Mouse (Mus musculus) liver, adult 2 months (tissue): ENCODE data around the gene Spcs1. TPM values are rescaled to one million over a fixed set of nuclear protein-coding genes. Genes with fewer than 3 reads are reported as not detected.

Experiments used
- DNase-seq: peaks from one replicate; pipeline ENCODE4 v3.0.0-alpha.2; 2011; ENCODE audit warnings: low read depth, low spot score; ENCODE audit errors: extremely low read depth
- H3K27ac ChIP-seq: fragments of 200-500 bp; replicated peaks from 2 replicates; pipeline ENCODE4 v1.5.1; 2012; ENCODE audit warnings: low read depth, mild to moderate bottlenecking, control low read depth, inconsistent platforms, low read length; ENCODE audit not compliant: insufficient read depth
- H3K27me3 ChIP-seq: fragments of 200-500 bp; 2 replicates; pipeline ENCODE4 v1.6.1; 2012; ENCODE audit warnings: mild to moderate bottlenecking, moderate library complexity, low read length, inconsistent platforms; ENCODE audit not compliant: control insufficient read depth, insufficient read depth
- H3K36me3 ChIP-seq: fragments of 200-500 bp; 2 replicates; pipeline ENCODE4 v1.6.1; 2012; ENCODE audit warnings: low read length, inconsistent platforms; ENCODE audit not compliant: control insufficient read depth, insufficient read depth
- H3K4me1 ChIP-seq: fragments of 200-500 bp; 2 replicates; pipeline ENCODE4 v1.6.1; 2011; ENCODE audit warnings: low read length; ENCODE audit not compliant: control insufficient read depth, insufficient read depth
- H3K4me3 ChIP-seq: fragments of 200-500 bp; 2 replicates; pipeline ENCODE4 v1.5.1; 2011; ENCODE audit warnings: low read depth, mild to moderate bottlenecking, control low read depth, low read length, moderate library complexity; ENCODE audit not compliant: insufficient read depth
- H3K79me2 ChIP-seq: fragments of 200-500 bp; 2 replicates; pipeline ENCODE4 v1.6.1; 2012; ENCODE audit warnings: inconsistent platforms, mild to moderate bottlenecking, low read length, moderate library complexity; ENCODE audit not compliant: control insufficient read depth, insufficient read depth
- H3K9ac ChIP-seq: fragments of 200-500 bp; 2 replicates; pipeline ENCODE4 v1.6.1; 2012; ENCODE audit warnings: low read depth, mild to moderate bottlenecking, control low read depth, inconsistent platforms, low read length
- CTCF ChIP-seq: fragments of 200-500 bp; IDR thresholded peaks from 2 replicates; pipeline ENCODE4 v1.5.1; 2011; ENCODE audit warnings: low read depth, low read length, control low read depth
- POLR2A ChIP-seq: fragments of 200-500 bp; IDR thresholded peaks from 2 replicates; pipeline ENCODE4 v1.6.1; 2011; ENCODE audit warnings: low read length, control low read depth; ENCODE audit not compliant: insufficient read depth; ENCODE audit errors: extremely low read depth
- WGBS: fragments of 180-500 bp; shearing (Covaris S2); methylation state at CpG from one replicate; pipeline ENCODE4 v1.1.7; 2018; 5-methylcytosine and 5-hydroxymethylcytosine counted together
- polyA plus RNA-seq: library from polyadenylated mRNA; depleted of rRNA; stranded (reverse); fragments of >200 nt; gene quantifications from 2 replicates; pipeline ENCODE4 v1.2.3, GENCODE M21; 2012
- total RNA-seq: library from RNA; depleted of rRNA; stranded (reverse); fragments of >200 nt; gene quantifications from 2 replicates; pipeline ENCODE4 v1.2.3, GENCODE M21; 2014

Gene Spcs1
- total and polyA plus RNA-seq, 2 experiments, result 101 to 183 TPM

DNA sequence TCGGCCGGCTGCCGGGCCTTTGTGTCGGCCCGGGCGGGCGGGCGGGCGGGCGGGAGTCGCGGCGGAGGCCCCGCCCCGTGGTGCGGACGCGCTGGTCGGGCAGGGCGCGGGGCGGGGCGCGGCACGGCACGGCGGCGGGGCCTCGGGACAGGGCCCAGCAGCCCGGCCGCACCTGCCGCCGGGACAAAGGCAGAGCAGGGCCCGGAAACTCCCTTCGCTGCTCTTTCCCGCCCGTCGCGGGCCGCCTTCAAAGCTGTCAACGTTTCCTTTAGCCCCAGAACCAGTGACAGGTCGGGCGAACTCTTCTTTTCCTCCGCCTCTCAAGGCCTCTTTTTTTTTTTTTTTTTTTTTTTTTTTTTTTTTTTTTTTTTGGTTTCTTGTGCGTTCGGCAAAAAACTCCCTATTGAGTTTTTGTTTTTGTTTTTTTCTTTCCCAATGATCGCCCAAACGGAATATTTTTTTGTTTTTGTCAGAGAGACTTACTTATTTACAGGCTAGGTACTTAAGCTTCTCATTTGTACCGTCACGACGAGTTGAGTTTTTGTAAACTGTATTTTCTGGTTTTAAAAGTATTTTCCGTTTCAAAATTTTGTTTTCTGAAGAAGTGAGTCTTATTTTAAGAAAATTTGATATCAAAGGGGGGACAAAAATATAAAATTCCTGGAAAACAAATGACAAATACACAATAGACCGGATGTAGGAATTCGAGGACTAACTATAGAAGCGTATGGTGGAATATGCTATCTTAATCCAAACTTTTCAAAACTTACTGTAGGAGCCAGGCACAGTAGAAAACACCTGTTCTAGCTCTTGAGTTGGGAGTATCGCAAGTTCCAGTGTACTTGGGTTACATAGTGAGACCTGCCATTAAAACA lies 18.1 kb upstream of the Spcs1 start:
- Histone ChIP-seq H3K27me3 (no peaks in the 10 kb centered on the region), H3K27ac (peak overlapping the region; percentile 94), H3K36me3 (peaks cover 33% of the 10 kb centered on the region), H3K79me2 (peaks cover 6% of the 10 kb centered on the region; the same call in 1 of the 2 replicates), H3K4me1 (peaks cover 17% of the 10 kb centered on the region), H3K4me3 (peak overlapping the region; percentile 93), H3K9ac (peak overlapping the region; percentile 95)
- WGBS, result 8% methylated on average over 39 of the region's 56 CpGs
- peak; percentile 65 for DNase-seq
- TF ChIP-seq CTCF (no peak), POLR2A (peak; percentile 73)

DNA sequence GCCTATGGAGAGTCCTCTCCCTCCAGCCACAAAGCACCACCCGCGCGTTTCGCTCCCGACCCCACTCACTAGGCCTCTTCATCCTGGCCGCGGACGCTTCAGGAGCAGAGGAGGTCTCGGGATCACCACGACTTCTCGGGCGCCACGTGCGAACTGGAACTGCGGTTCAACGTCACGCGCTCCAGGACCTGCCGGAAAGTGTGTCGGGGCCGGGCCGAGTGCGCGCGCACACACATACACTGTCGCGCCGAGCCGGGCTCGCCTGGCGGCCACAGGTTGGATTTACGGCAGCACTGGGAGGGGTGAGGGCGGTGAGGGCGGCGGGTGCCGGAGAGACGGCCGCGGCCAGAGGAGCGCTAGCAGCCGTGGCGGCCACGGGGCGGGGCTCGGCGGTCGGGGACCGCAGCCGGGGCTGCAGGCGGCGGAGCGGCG lies 17.4 kb upstream of the Spcs1 start, which contains the start of the genes Pbrm1 and Gnl3:
Gene Pbrm1 (plus strand): TSS at position 279 of the 432 bp plus-strand sequence.
Gene Gnl3 (minus strand): TSS at position 293 of the 432 bp plus-strand sequence.
- Histone ChIP-seq H3K4me1 (peaks cover 15% of the 10 kb centered on the region), H3K27me3 (no peaks in the 10 kb centered on the region), H3K4me3 (peak within 1 kb of the TSS; percentile 93), H3K9ac (peak within 1 kb of the TSS; percentile 95), H3K79me2 (peaks cover 6% of the 10 kb centered on the region; the same call in 1 of the 2 replicates), H3K36me3 (peaks cover 37% of the 10 kb centered on the region), H3K27ac (peak within 1 kb of the TSS; percentile 94)
- TF ChIP-seq CTCF (no peak), POLR2A (peak; percentile 59; the same call in 1 of the 2 replicates)
- DNase-seq, result peak; percentile 83
- under 1% methylated on average over 48 of the region's 53 CpGs for WGBS

DNA sequence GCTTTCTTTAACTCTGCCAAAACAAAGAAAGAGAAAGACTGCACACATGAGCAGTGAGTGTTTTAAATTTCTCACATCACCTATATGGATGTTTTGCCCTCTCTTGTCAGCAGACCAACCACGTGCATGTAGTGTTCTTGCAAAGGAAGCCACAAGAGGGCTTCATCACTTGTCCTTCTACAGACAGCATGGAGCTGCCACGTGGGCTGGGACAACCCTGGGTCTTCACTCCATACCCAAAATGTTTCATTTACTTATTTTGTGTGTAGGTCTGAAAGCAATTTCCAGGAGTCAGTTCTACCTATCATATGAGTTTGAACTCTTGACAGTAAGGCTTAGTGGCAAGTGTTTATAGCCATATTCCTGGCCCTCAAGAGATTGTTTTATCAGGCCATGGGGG lies 16.4 kb upstream of the Spcs1 start:
- H3K27ac ChIP-seq, result 0 out of 2 replicates have a peak overlapping the region, but pooled peaks have one; percentile 77
- TF ChIP-seq POLR2A (no peak), CTCF (peak; percentile 22; the same call in 1 of the 2 replicates)
- no peaks in the 10 kb centered on the region for H3K27me3 ChIP-seq
- peaks cover 45% of the 10 kb centered on the region for H3K36me3 ChIP-seq
- DNase-seq, result peak; percentile 35
- H3K9ac ChIP-seq, result peak overlapping the region; percentile 71
- peaks cover 9% of the 10 kb centered on the region for H3K4me1 ChIP-seq
- peak overlapping the region; percentile 69; the same call in 1 of the 2 replicates for H3K4me3 ChIP-seq
- WGBS, result 0% methylated on average over 2 of the region's 2 CpGs
- H3K79me2 ChIP-seq, result peaks cover 6% of the 10 kb centered on the region; the same call in 1 of the 2 replicates

DNA sequence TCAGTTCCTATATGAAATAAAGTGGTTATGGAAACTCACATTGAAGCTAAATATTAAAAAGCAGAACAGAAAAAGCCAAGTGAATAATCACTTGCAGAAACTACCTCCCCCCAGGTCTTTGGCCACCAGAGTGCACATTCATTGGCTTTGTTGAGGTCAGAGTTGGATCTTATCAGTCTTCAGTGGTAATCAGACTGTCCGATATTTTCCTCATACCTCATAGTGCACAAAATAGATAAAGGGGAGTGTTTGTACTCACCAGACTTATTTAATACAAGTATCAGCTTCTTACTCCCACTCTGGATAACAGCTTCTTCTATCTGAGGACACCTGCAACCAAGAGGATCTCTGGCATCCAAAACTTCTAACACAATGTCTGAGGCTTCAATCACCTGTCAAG lies 14.6 kb upstream of the Spcs1 start:
- 76% methylated on average over 1 of the region's 1 CpGs for WGBS
- Histone ChIP-seq H3K36me3 (peaks cover 60% of the 10 kb centered on the region), H3K27me3 (no peaks in the 10 kb centered on the region), H3K4me3 (no peak overlapping the region), H3K4me1 (peaks cover 6% of the 10 kb centered on the region), H3K79me2 (peaks cover 6% of the 10 kb centered on the region; the same call in 1 of the 2 replicates), H3K27ac (no peak overlapping the region), H3K9ac (no peak overlapping the region)
- DNase-seq, result no peak
- TF ChIP-seq POLR2A (no peak), CTCF (no peak)

DNA sequence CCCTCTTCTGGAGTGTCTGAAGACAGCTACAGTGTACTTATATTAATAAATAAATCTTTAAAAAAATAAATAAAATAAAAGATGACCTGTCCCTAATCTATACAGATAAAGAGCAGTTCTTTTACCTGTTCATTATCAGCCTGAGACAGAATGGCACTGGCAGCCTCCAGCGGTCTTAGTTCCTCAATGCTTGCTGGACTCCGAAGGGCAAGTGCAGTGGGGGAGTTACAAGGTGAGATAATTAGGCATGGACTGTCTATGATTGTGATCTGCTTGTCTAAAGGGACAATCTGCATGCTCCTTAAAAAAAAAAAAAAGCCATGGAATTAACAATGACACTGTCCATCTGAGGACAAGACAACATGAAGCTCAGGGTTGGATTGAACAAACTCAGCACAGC lies 12.5 kb upstream of the Spcs1 start:
- no peak for DNase-seq
- Histone ChIP-seq H3K4me3 (no peak overlapping the region), H3K9ac (no peak overlapping the region), H3K27me3 (no peaks in the 10 kb centered on the region), H3K4me1 (peaks cover 2% of the 10 kb centered on the region), H3K36me3 (peaks cover 73% of the 10 kb centered on the region), H3K27ac (no peak overlapping the region), H3K79me2 (no peaks in the 10 kb centered on the region)
- 95% methylated on average over 2 of the region's 2 CpGs for WGBS
- TF ChIP-seq CTCF, result no peak
- no peak for TF ChIP-seq POLR2A

DNA sequence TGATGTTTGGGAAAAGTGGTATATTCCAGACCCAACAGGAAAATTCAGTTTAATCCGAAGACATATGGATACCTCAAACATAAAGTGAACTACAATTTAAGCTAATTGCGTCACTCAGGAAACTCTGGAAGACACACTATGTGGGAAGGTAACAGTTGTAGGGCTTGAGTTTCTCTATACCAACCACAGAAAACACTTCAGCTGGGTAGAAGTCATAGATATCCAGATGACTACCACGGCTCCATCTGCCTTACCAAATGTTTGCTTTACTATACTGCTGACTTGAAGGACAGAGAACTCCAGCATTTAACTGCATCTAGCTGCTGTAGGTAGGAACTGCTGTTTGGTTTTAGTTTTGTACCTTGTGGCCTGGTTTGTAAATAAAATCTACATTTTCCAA lies 10.1 kb upstream of the Spcs1 start:
- Histone ChIP-seq H3K27ac (no peak overlapping the region), H3K4me1 (no peaks in the 10 kb centered on the region), H3K79me2 (no peaks in the 10 kb centered on the region), H3K4me3 (no peak overlapping the region), H3K36me3 (peaks cover 65% of the 10 kb centered on the region), H3K27me3 (no peaks in the 10 kb centered on the region), H3K9ac (no peak overlapping the region)
- no peak for DNase-seq
- WGBS, result 92% methylated on average over 3 of the region's 3 CpGs
- TF ChIP-seq POLR2A (no peak), CTCF (no peak)
